Mouse (Mus musculus): Measurements from ENCODE around the gene Zfp992. TPM values are rescaled to one million over a fixed set of nuclear protein-coding genes. Genes with fewer than 3 reads are reported as not detected.
"Not testable (repeated sequence)": the region's sequence is repeated elsewhere in the genome, so short reads cannot be mapped to it uniquely, and the experiment has no call there.

Zfp992 gene
- total RNA-seq, 2 experiments from 2014 or later, result 4.7 to 8.1 TPM

GRCm38 (mm10) chr4:146474716-146475676 is 26.2 kb downstream of the Zfp992 start:
- not testable (repeated sequence) for DNase-seq

- not testable (repeated sequence) for DNase-seq
Observed at GRCm38 (mm10) chr4:146476260-146476659, 27.4 kb downstream of the Zfp992 start.

- DNase-seq, result not testable (repeated sequence)
Observed at GRCm38 (mm10) chr4:146476959-146477358, 28.1 kb downstream of the Zfp992 start.

- DNase-seq, result not testable (repeated sequence)
Observed at GRCm38 (mm10) chr4:146480376-146481096, 31.7 kb downstream of the Zfp992 start.

GRCm38 (mm10) chr4:146482546-146482945 is 33.7 kb downstream of the Zfp992 start:
- not testable (repeated sequence) for DNase-seq

GRCm38 (mm10) chr4:146483571-146484280 is 34.9 kb downstream of the Zfp992 start:
- not testable (repeated sequence) for DNase-seq

GRCm38 (mm10) chr4:146484676-146485075 is 35.9 kb downstream of the Zfp992 start:
- DNase-seq, result not testable (repeated sequence)

GRCm38 (mm10) chr4:146485183-146485939 is 36.5 kb downstream of the Zfp992 start:
- DNase-seq, result not testable (repeated sequence)

GRCm38 (mm10) chr4:146486753-146487152 is 37.9 kb downstream of the Zfp992 start:
- not testable (repeated sequence) for DNase-seq

GRCm38 (mm10) chr4:146489196-146489595 is 40.4 kb downstream of the Zfp992 start:
- DNase-seq, result not testable (repeated sequence)

- DNase-seq, result not testable (repeated sequence)
Observed at GRCm38 (mm10) chr4:146491993-146492392, 43.2 kb downstream of the Zfp992 start.

- no peak for DNase-seq
Observed at GRCm38 (mm10) chr4:146492439-146492838, 43.6 kb downstream of the Zfp992 start.

GRCm38 (mm10) chr4:146492851-146493250 is 44.0 kb downstream of the Zfp992 start:
- no peak for DNase-seq

GRCm38 (mm10) chr4:146493319-146493907 is 44.6 kb downstream of the Zfp992 start:
- DNase-seq, result not testable (repeated sequence)

- no peak for DNase-seq
Observed at GRCm38 (mm10) chr4:146494980-146495379, 46.2 kb downstream of the Zfp992 start.

GRCm38 (mm10) chr4:146497695-146498275 is 49.0 kb downstream of the Zfp992 start:
- not testable (repeated sequence) for DNase-seq

GRCm38 (mm10) chr4:146501727-146502126 is 52.9 kb downstream of the Zfp992 start, which contains the start of gene Zfp981:
TSS of gene Zfp981 (plus strand) at chr4:146502027.
- not testable (repeated sequence) for DNase-seq

- not testable (repeated sequence) for DNase-seq
Observed at GRCm38 (mm10) chr4:146509029-146509428, 60.2 kb downstream of the Zfp992 start.

GRCm38 (mm10) chr4:146511871-146512270 is 63.0 kb downstream of the Zfp992 start:
- DNase-seq, result not testable (repeated sequence)

- DNase-seq, result no peak
Observed at GRCm38 (mm10) chr4:146516474-146516873, 67.7 kb downstream of the Zfp992 start.
